Mouse (Mus musculus) testis, adult 2 months (tissue): ENCODE data around the gene 1110017D15Rik.

ENCODE experiments used
- CTCF ChIP-seq: fragments of 200-500 bp; IDR thresholded peaks from 2 replicates; pipeline ENCODE4 v1.5.1; 2012; ENCODE audit warnings: low read depth, mild to moderate bottlenecking, inconsistent platforms, low read length, moderate library complexity; ENCODE audit not compliant: control insufficient read depth, insufficient read depth, insufficient replicate concordance
- POLR2A ChIP-seq: fragments of 200-500 bp; IDR thresholded peaks from 2 replicates; pipeline ENCODE4 v1.6.1; 2012; ENCODE audit warnings: low read depth, mild to moderate bottlenecking, inconsistent platforms, low read length, moderate library complexity; ENCODE audit not compliant: control insufficient read depth

- TF ChIP-seq POLR2A = no peak
- TF ChIP-seq CTCF = no peak
Observed at GRCm38 (mm10) chr4:41468396-41469080, 48.6 kb downstream of the 1110017D15Rik start.
